Mouse (Mus musculus): ENCODE results near the gene Nap1l3. TPM values are rescaled to one million over a fixed set of nuclear protein-coding genes. Genes with fewer than 3 reads are reported as not detected.

Nap1l3 gene
- polyA plus RNA-seq (2017; shearing (Covaris generic)) = 0.25 TPM

GRCm38 (mm10) chrX:122396781-122397581, at the start of gene Nap1l3:
Gene Nap1l3 (minus strand): TSS chrX:122397401.

Data from CD4-positive, CD25-positive, alpha-beta regulatory T cell, adult 9 weeks (primary cell).